Mouse (Mus musculus) olfactory bulb, adult 2 months (tissue): Measurements from ENCODE around the gene Aatk.

Experiments used
- CTCF ChIP-seq: fragments of 200-500 bp; IDR thresholded peaks from 2 replicates; pipeline ENCODE4 v1.5.1; 2012; ENCODE audit warnings: low read depth, mild to moderate bottlenecking, low read length, moderate library complexity; ENCODE audit not compliant: insufficient read depth
- POLR2A ChIP-seq: fragments of 200-500 bp; IDR thresholded peaks from 2 replicates; pipeline ENCODE4 v1.6.1; 2012; ENCODE audit warnings: mild to moderate bottlenecking, low read depth, low read length, moderate library complexity; ENCODE audit not compliant: insufficient read depth

- TF ChIP-seq POLR2A (no peak), CTCF (no peak)
Measured at GRCm38 (mm10) chr11:119967892-119968291, 79.1 kb downstream of the Aatk start.
